Mouse (Mus musculus) effector memory CD4-positive, alpha-beta T cell, adult 7 months (primary cell): ENCODE measurements around the gene AC124502.3. TPM values are rescaled to one million over a fixed set of nuclear protein-coding genes. Genes with fewer than 3 reads are reported as not detected.

Experiments
- polyA plus RNA-seq: library from polyadenylated mRNA; unstranded; fragments of 100-300 nt; shearing (Covaris generic); gene quantifications from one replicate; pipeline ENCODE4 v1.2.1, GENCODE M21; 2017

Gene AC124502.3
- 0.62 TPM for polyA plus RNA-seq

DNA sequence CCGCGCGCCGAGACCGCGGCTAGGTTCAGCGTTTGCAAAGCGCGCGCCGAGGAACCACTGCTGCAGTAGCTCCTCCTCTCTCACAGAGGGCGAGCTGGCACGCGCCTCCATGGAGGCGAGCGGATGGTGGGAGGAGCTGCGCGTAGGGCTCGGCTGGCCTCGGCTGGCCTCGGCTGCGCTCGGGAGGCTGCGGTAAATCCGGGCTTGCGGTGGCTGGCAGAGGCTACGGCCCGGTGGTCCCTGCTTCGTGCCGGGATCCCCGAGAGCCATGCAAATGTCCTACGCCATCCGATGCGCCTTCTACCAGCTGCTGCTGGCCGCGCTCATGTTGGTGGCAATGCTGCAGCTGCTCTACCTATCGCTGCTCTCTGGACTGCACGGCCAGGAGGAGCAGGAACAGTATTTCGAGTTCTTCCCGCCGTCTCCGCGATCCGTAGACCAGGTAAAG lies at the start of gene AC124502.3, which contains the start of gene B4gat1:
Gene AC124502.3 (plus strand): TSS at position 183 of the 448 bp plus-strand sequence.
Gene B4gat1 (plus strand): TSS at position 118 of the 448 bp plus-strand sequence.

GRCm38 (mm10) chr19:4990256-4990625 lies 48.5 kb upstream of the AC124502.3 start, which contains the start of gene Npas4:
TSS of gene Npas4 (minus strand) at chr19:4990316.

GRCm38 (mm10) chr19:5023621-5024479 lies 14.8 kb upstream of the AC124502.3 start, which contains the start of gene Slc29a2:
TSS of gene Slc29a2 (plus strand) at chr19:5023860.

GRCm38 (mm10) chr19:5040862-5041523 lies 2.3 kb downstream of the AC124502.3 start, which contains the start of gene Brms1:
TSS of gene Brms1 (plus strand) at chr19:5041354.

GRCm38 (mm10) chr19:5050047-5050905 lies 11.6 kb downstream of the AC124502.3 start, which contains the start of gene Rin1:
TSS of gene Rin1 (plus strand) at chr19:5050481.

DNA sequence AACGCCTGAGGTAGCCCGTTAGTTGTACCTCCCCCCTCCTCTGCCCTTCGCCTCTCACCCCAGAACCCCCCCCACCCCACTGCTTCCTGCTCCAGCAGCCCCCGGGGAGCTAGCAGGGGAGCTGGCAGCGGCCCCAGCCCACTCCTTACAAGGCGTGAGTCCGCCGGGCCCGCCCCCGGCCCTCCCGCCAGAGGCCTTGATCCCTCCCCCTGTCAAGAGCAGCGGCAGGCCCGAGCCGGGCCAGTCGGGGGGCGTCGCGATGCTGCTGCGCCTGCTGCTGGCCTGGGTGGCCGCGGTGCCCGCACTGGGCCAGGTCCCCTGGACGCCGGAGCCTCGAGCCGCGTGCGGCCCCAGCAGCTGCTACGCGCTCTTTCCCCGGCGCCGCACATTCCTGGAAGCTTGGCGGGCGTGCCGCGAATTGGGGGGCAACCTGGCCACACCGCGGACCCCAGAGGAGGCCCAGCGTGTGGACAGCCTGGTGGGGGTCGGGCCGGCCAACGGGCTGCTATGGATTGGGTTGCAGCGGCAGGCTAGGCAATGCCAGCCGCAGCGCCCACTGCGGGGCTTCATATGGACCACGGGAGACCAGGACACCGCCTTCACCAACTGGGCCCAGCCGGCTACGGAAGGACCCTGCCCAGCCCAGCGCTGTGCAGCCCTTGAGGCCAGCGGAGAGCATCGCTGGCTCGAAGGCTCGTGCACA lies 29.3 kb downstream of the AC124502.3 start, which contains the start of gene Cd248:
Gene Cd248 (plus strand): TSS at position 212 of the 703 bp plus-strand sequence.

GRCm38 (mm10) chr19:5085145-5085863 lies 46.6 kb downstream of the AC124502.3 start, which contains the start of gene Tmem151a:
TSS of gene Tmem151a (minus strand) at chr19:5085531.

DNA sequence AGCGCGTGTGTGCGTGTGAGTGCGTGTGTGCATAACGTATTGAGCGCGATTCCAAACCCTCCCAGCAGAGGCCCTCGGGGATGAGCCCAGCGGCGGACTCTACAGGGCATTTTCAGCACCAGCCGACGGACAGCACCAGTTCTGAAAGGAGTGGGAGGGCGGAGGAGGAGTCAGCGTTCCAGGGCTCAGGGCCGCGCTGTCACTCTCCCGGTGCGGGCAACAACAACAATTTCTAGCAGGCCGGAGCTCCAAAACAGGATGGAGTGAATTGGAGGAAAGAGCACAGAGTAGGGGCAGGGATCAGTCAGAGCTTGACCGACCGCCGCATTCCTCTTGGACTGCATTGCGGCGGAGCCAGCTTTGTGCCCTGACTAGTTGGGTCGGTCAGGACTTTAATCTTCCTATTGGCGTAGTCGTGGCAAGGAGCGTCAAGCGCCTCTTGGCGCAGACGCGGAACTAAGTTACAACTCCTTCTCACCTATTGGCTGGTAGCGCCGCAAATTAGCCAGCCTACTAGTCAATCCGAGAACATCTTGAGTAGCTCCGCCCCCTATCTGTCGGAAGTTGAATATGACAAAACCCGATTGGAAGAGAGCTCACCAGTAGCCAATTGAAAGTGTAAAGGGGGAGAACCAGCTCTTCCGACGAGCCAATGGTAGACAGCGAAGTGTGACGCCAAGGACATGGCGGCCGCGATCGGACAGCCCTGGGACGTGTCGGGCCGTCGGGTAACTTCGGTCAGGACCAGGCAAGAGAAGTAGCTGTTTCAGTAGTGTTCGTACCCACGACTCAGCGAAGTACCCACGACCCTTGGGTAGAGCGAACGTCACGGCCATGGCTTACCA lies 49.4 kb downstream of the AC124502.3 start, which contains the start of gene Yif1a:
Gene Yif1a (plus strand): TSS at position 655 of the 845 bp plus-strand sequence.

GRCm38 (mm10) chr19:5098363-5099143 lies 59.9 kb downstream of the AC124502.3 start, which contains the start of gene Cnih2:
TSS of gene Cnih2 (minus strand) at chr19:5098521.

Other genes starting within 250 kb of the AC124502.3 start
- gene Rbm4, start 245.0 kb upstream of the AC124502.3 start, polyA plus RNA-seq, result 44.2 TPM
- 28.2 TPM for gene Gm21992, start 227.3 kb upstream of the AC124502.3 start, polyA plus RNA-seq
- gene Rbm14, start 227.3 kb upstream of the AC124502.3 start, polyA plus RNA-seq, result 76.3 TPM
- 28.8 TPM for gene Ccs, start 199.6 kb upstream of the AC124502.3 start, polyA plus RNA-seq
- gene Ccdc87, start 199.5 kb upstream of the AC124502.3 start, polyA plus RNA-seq, result not detected
- gene Ctsf, start 183.8 kb upstream of the AC124502.3 start, polyA plus RNA-seq, result 2.1 TPM
- gene Actn3, start 161.0 kb upstream of the AC124502.3 start, polyA plus RNA-seq, result not detected
- gene Zdhhc24, start 160.2 kb upstream of the AC124502.3 start, polyA plus RNA-seq, result 4.4 TPM
- gene Bbs1, start 132.3 kb upstream of the AC124502.3 start, polyA plus RNA-seq, result 0.41 TPM
- gene Dpp3, start 110.6 kb upstream of the AC124502.3 start, polyA plus RNA-seq, result 57.2 TPM
- gene Peli3, start 95.8 kb upstream of the AC124502.3 start, polyA plus RNA-seq, result not detected
- gene Mrpl11, start 76.7 kb upstream of the AC124502.3 start, polyA plus RNA-seq, result 37.5 TPM
- gene Npas4, start 48.6 kb upstream of the AC124502.3 start, polyA plus RNA-seq, result not detected
- 3.6 TPM for gene Slc29a2, start 15.0 kb upstream of the AC124502.3 start, polyA plus RNA-seq
- gene B4gat1, start 65 bp upstream of the AC124502.3 start, polyA plus RNA-seq, result 1.8 TPM
- gene Brms1, start 2.5 kb downstream of the AC124502.3 start, polyA plus RNA-seq, result 102 TPM
- 0.72 TPM for gene Rin1, start 11.6 kb downstream of the AC124502.3 start, polyA plus RNA-seq
- not detected for gene Cd248, start 29.2 kb downstream of the AC124502.3 start, polyA plus RNA-seq
- 0.88 TPM for gene Tmem151a, start 46.6 kb downstream of the AC124502.3 start, polyA plus RNA-seq
- gene Yif1a, start 49.6 kb downstream of the AC124502.3 start, polyA plus RNA-seq, result 30.1 TPM
- gene Cnih2, start 59.6 kb downstream of the AC124502.3 start, polyA plus RNA-seq, result 0.76 TPM
- 149 TPM for gene Rab1b, start 68.2 kb downstream of the AC124502.3 start, polyA plus RNA-seq
- gene Klc2, start 79.7 kb downstream of the AC124502.3 start, polyA plus RNA-seq, result 4.3 TPM
- gene Pacs1, start 234.2 kb downstream of the AC124502.3 start, polyA plus RNA-seq, result 92.1 TPM